Mouse (Mus musculus) embryonic fibroblast, embryonic 13.5 days (primary cell): ENCODE data around the gene Mphosph9. TPM values are rescaled to one million over a fixed set of nuclear protein-coding genes. Genes with fewer than 3 reads are reported as not detected.
A peak's percentile ranks its signal among the peaks of the same experiment; 100 is the strongest.
"Not testable (repeated sequence)": the region's sequence is repeated elsewhere in the genome, so short reads cannot be mapped to it uniquely, and the experiment has no call there.

Source experiments
- H3K27ac ChIP-seq: 2 replicates; pipeline ENCODE4 v1.5.1; 2012; ENCODE audit warnings: low read length, control low read depth, inconsistent platforms; ENCODE audit not compliant: insufficient read depth
- H3K4me1 ChIP-seq: 2 replicates; pipeline ENCODE4 v1.6.1; 2011; ENCODE audit warnings: low read length; ENCODE audit not compliant: control insufficient read depth, insufficient read depth
- H3K4me3 ChIP-seq: 2 replicates; pipeline ENCODE4 v1.5.1; 2011; ENCODE audit warnings: mild to moderate bottlenecking, control low read depth, low read length; ENCODE audit not compliant: insufficient read depth
- CTCF ChIP-seq: IDR thresholded peaks from 2 replicates; pipeline ENCODE4 v1.5.1; 2011; ENCODE audit warnings: mild to moderate bottlenecking, control low read depth, low read length, moderate library complexity, borderline replicate concordance; ENCODE audit not compliant: insufficient read depth
- POLR2A ChIP-seq: IDR thresholded peaks from 2 replicates; pipeline ENCODE4 v1.6.1; 2011; ENCODE audit warnings: low read depth, mild to moderate bottlenecking, control low read depth, low read length, moderate library complexity
- polyA plus RNA-seq: library from polyadenylated mRNA; stranded (reverse); fragments of >200 nt; gene quantifications from 2 replicates; pipeline ENCODE4 v1.2.4, GENCODE M21; 2011; ENCODE audit warnings: low read depth; ENCODE audit not compliant: missing spikeins, insufficient read length

Mphosph9 gene
- polyA plus RNA-seq, 1 experiment, result 15.0 TPM

GRCm38 (mm10) chr5:124342897-124343296 is 15.1 kb upstream of the Mphosph9 start:
- H3K27ac ChIP-seq, result no peak overlapping the region
- H3K4me3 ChIP-seq, result no peak overlapping the region
- peaks cover 9% of the 10 kb centered on the region for H3K4me1 ChIP-seq
- no peak for TF ChIP-seq POLR2A
- TF ChIP-seq CTCF, result no peak

GRCm38 (mm10) chr5:124341753-124342339 is 14.1 kb upstream of the Mphosph9 start:
- not testable (repeated sequence) for H3K4me1 ChIP-seq, H3K4me3 ChIP-seq
- H3K27ac ChIP-seq, result peak overlapping the region; percentile 27; the same call in 1 of the 2 replicates

GRCm38 (mm10) chr5:124338791-124339190 is 11.0 kb upstream of the Mphosph9 start:
- Histone ChIP-seq H3K4me3 (no peak overlapping the region), H3K27ac (no peak overlapping the region), H3K4me1 (peaks cover 9% of the 10 kb centered on the region)
- TF ChIP-seq CTCF (no peak), POLR2A (no peak)

- H3K4me3 ChIP-seq, result no peak overlapping the region
- no peak overlapping the region for H3K27ac ChIP-seq
- peaks cover 6% of the 10 kb centered on the region for H3K4me1 ChIP-seq
- no peak for TF ChIP-seq POLR2A
These were observed 10.1 kb upstream of the Mphosph9 start for GRCm38 (mm10) chr5:124337909-124338308.

GRCm38 (mm10) chr5:124337103-124337502 is 9.3 kb upstream of the Mphosph9 start:
- no peak overlapping the region for H3K27ac ChIP-seq
- TF ChIP-seq CTCF (no peak), POLR2A (no peak)

GRCm38 (mm10) chr5:124334392-124334791 is 6.6 kb upstream of the Mphosph9 start:
- Histone ChIP-seq H3K27ac (no peak overlapping the region), H3K4me3 (no peak overlapping the region), H3K4me1 (0 out of 2 replicates have a peak, but pooled peaks cover under 1% of the 10 kb centered on the region)
- no peak for TF ChIP-seq POLR2A
- TF ChIP-seq CTCF, result no peak

More at GRCm38 (mm10) chr5:124337103-124337502, 9.3 kb upstream of the Mphosph9 start:
- Histone ChIP-seq H3K4me1 (peaks cover 5% of the 10 kb centered on the region; the same call in 1 of the 2 replicates), H3K4me3 (no peak overlapping the region)

GRCm38 (mm10) chr5:124330086-124330485 is 2.3 kb upstream of the Mphosph9 start:
- Histone ChIP-seq H3K4me1 (peaks cover 2% of the 10 kb centered on the region; the same call in 1 of the 2 replicates), H3K27ac (no peak overlapping the region)
- TF ChIP-seq POLR2A (no peak), CTCF (no peak)

GRCm38 (mm10) chr5:124326829-124327228 is 943 bp downstream of the Mphosph9 start:
- peak overlapping the region; percentile 74 for H3K4me3 ChIP-seq
- peaks cover 2% of the 10 kb centered on the region; the same call in 1 of the 2 replicates for H3K4me1 ChIP-seq
- no peak overlapping the region for H3K27ac ChIP-seq
- TF ChIP-seq CTCF (no peak), POLR2A (no peak)

More at GRCm38 (mm10) chr5:124330086-124330485, 2.3 kb upstream of the Mphosph9 start:
- H3K4me3 ChIP-seq, result no peak overlapping the region

GRCm38 (mm10) chr5:124317648-124318047 is 10.1 kb downstream of the Mphosph9 start:
- TF ChIP-seq CTCF, result no peak
- TF ChIP-seq POLR2A, result no peak
- H3K4me1 ChIP-seq, result no peaks in the 10 kb centered on the region

GRCm38 (mm10) chr5:124315941-124316340 is 11.8 kb downstream of the Mphosph9 start:
- TF ChIP-seq CTCF (no peak), POLR2A (no peak)
- H3K4me1 ChIP-seq, result no peaks in the 10 kb centered on the region
- no peak overlapping the region for H3K27ac ChIP-seq
- no peak overlapping the region for H3K4me3 ChIP-seq

More at GRCm38 (mm10) chr5:124317648-124318047, 10.1 kb downstream of the Mphosph9 start:
- no peak overlapping the region for H3K4me3 ChIP-seq
- no peak overlapping the region for H3K27ac ChIP-seq
